Mouse (Mus musculus): ENCODE measurements at regions not wholly inside any gene's neighbourhood (a gene's known extent, or its start where the extent isn't known, plus 50 kb on each side); places are given as distances from the start of the nearest gene placed in this dataset.

- TF ChIP-seq CEBPB (IDR thresholded peaks at IDR 0.05; ENCODE audit: insufficient read depth, poor library complexity, severe bottlenecking) (no peak), POLR2A (IDR thresholded peaks at IDR 0.05; ENCODE audit: insufficient read length, low read depth) (no peak), E2F4 (IDR thresholded peaks at IDR 0.05; ENCODE audit: insufficient read depth) (no peak), POLR2AphosphoS2 (IDR thresholded peaks at IDR 0.05; ENCODE audit: insufficient read length, low read depth) (no peak), TCF12 (IDR thresholded peaks at IDR 0.05; ENCODE audit: insufficient read depth, poor library complexity, severe bottlenecking) (no peak), USF1 (IDR thresholded peaks at IDR 0.05; ENCODE audit: low read depth) (no peak), REST (IDR thresholded peaks at IDR 0.05; ENCODE audit: insufficient read depth, insufficient read length) (no peak)
These were observed 66.8 kb upstream of the Acsl1 start for GRCm38 (mm10) chr8:46403877-46404560.

Data from myocyte (in vitro differentiated cells).